Mouse (Mus musculus) forebrain, postnatal 0 days (tissue): ENCODE measurements around the gene H2al1a. TPM values are rescaled to one million over a fixed set of nuclear protein-coding genes. Genes with fewer than 3 reads are reported as not detected.
"Not testable (repeated sequence)": the region's sequence is repeated elsewhere in the genome, so short reads cannot be mapped to it uniquely, and the experiment has no call there.

Experiments used
- ATAC-seq: fragments of 200-750 bp; cut with Nextera tagmentation; 2 replicates; pipeline ENCODE4 v1.8.0; 2017; ENCODE audit warnings: mild to moderate bottlenecking, moderate library complexity
- DNase-seq: peaks from one replicate; pipeline ENCODE4 v3.0.0-alpha.2; 2015
- H3K27ac ChIP-seq: fragments of 300-500 bp; sonication (generic); 2 replicates; pipeline ENCODE4 v1.5.1; 2014; ENCODE audit warnings: low read depth, mild to moderate bottlenecking, antibody characterized with exemption, low read length, moderate library complexity, mixed read lengths
- H3K27me3 ChIP-seq: fragments of 300-500 bp; sonication (generic); 2 replicates; pipeline ENCODE4 v1.6.1; 2014; ENCODE audit warnings: mild to moderate bottlenecking, low read length, mixed read lengths; ENCODE audit not compliant: insufficient read depth
- H3K36me3 ChIP-seq: fragments of 300-500 bp; sonication (generic); 2 replicates; pipeline ENCODE4 v1.6.1; 2014; ENCODE audit warnings: mild to moderate bottlenecking, moderate library complexity; ENCODE audit not compliant: insufficient read depth
- H3K4me1 ChIP-seq: fragments of 300-500 bp; sonication (generic); 2 replicates; pipeline ENCODE4 v1.6.1; 2014; ENCODE audit warnings: antibody characterized with exemption; ENCODE audit not compliant: insufficient read depth
- H3K4me2 ChIP-seq: fragments of 300-500 bp; sonication (generic); 2 replicates; pipeline ENCODE4 v1.6.1; 2014; ENCODE audit warnings: low read depth, mild to moderate bottlenecking, moderate library complexity
- H3K4me3 ChIP-seq: fragments of 300-500 bp; sonication (generic); 2 replicates; pipeline ENCODE4 v1.5.1; 2014; ENCODE audit warnings: low read depth, low read length, mixed read lengths
- H3K9ac ChIP-seq: fragments of 300-500 bp; sonication (generic); 2 replicates; pipeline ENCODE4 v1.6.1; 2014; ENCODE audit warnings: mild to moderate bottlenecking
- H3K9me3 ChIP-seq: fragments of 300-500 bp; sonication (generic); 2 replicates; pipeline ENCODE4 v1.6.1; 2016; ENCODE audit warnings: low read length
- CTCF ChIP-seq: sonication (generic); IDR thresholded peaks from 2 replicates; pipeline ENCODE4 v1.5.1; 2016; ENCODE audit warnings: antibody characterized with exemption, control low read depth, low read depth
- WGBS: fragments of 180-500 bp; shearing (Covaris S2); extraction: QIAGEN DNeasy Blood & Tissue Kit; methylation state at CpG from one replicate; pipeline ENCODE4 v1.1.7; 2014; 5-methylcytosine and 5-hydroxymethylcytosine counted together
- polyA plus RNA-seq: library from polyadenylated mRNA; unstranded; fragments of >200 nt; fragmentation: Nextera tagmentation; extraction: Ambion mirVana; gene quantifications from 2 replicates; pipeline ENCODE4 v1.2.1, GENCODE M21; 2015
- total RNA-seq: library from RNA; depleted of rRNA; stranded (reverse); fragments of >200 nt; gene quantifications from 2 replicates; pipeline ENCODE4 v1.2.3, GENCODE M21; 2014; rRNA removed

Gene H2al1a
- total and polyA plus RNA-seq, 2 experiments from 2014 or later, result not detected

DNA sequence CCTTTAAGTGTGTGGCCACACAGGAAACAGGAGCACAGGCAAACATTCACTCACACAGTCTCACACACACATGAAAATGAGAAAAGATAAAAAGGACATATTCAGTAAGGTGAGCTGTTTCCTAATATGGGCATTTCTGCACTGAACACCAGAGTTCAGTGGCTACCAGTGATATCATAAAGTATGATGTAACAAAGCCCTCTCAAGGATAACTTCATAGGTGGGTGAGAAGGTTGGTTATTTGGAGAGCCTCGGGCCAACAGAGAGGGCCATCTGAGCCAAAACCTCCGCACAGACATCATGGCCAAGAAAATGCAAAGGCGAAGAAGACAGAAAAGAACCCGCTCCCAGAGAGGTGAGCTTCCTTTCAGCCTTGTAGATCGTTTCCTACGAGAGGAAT lies 15.8 kb downstream of the H2al1a start, which contains the start of gene H2al1f:
TSS of gene H2al1f (plus strand) at position 301 of the 400 bp plus-strand sequence.
- H3K36me3 ChIP-seq, H3K4me3 ChIP-seq, H3K9me3 ChIP-seq, DNase-seq, H3K4me2 ChIP-seq, H3K9ac ChIP-seq, ATAC-seq, H3K27me3 ChIP-seq, H3K4me1 ChIP-seq, H3K27ac ChIP-seq: not testable (repeated sequence)
- WGBS, result no CpG with 5 or more reads among the region's 6 CpGs

DNA sequence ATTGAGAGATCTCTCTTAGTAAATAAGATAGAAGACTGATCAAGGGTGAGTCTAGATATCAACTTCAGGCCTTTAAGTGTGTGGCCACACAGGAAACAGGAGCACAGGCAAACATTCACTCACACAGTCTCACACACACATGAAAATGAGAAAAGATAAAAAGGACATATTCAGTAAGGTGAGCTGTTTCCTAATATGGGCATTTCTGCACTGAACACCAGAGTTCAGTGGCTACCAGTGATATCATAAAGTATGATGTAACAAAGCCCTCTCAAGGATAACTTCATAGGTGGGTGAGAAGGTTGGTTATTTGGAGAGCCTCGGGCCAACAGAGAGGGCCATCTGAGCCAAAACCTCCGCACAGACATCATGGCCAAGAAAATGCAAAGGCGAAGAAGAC lies 18.9 kb downstream of the H2al1a start, which contains the start of gene H2al1g:
TSS of gene H2al1g (plus strand) at position 301 of the 400 bp plus-strand sequence.
- H3K4me3 ChIP-seq, H3K27ac ChIP-seq, H3K27me3 ChIP-seq, H3K4me2 ChIP-seq, H3K9me3 ChIP-seq, H3K36me3 ChIP-seq, DNase-seq, ATAC-seq, H3K4me1 ChIP-seq, H3K9ac ChIP-seq: not testable (repeated sequence)
- no CpG with 5 or more reads among the region's 3 CpGs for WGBS

DNA sequence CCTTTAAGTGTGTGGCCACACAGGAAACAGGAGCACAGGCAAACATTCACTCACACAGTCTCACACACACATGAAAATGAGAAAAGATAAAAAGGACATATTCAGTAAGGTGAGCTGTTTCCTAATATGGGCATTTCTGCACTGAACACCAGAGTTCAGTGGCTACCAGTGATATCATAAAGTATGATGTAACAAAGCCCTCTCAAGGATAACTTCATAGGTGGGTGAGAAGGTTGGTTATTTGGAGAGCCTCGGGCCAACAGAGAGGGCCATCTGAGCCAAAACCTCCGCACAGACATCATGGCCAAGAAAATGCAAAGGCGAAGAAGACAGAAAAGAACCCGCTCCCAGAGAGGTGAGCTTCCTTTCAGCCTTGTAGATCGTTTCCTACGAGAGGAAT lies 22.1 kb downstream of the H2al1a start, which contains the start of gene H2al1h:
TSS of gene H2al1h (plus strand) at position 301 of the 400 bp plus-strand sequence.
- H3K27ac ChIP-seq, DNase-seq, H3K9ac ChIP-seq, H3K4me1 ChIP-seq, H3K36me3 ChIP-seq, H3K4me2 ChIP-seq, H3K4me3 ChIP-seq, ATAC-seq, H3K9me3 ChIP-seq, H3K27me3 ChIP-seq: not testable (repeated sequence)
- no CpG with 5 or more reads among the region's 6 CpGs for WGBS

- not testable (repeated sequence) for H3K9me3 ChIP-seq, H3K27ac ChIP-seq, H3K27me3 ChIP-seq, H3K9ac ChIP-seq, ATAC-seq, DNase-seq, H3K4me2 ChIP-seq, H3K4me1 ChIP-seq, H3K4me3 ChIP-seq, H3K36me3 ChIP-seq
- WGBS, result 93% methylated on average over 3 of the region's 5 CpGs
Observed at GRCm38 (mm10) chrX:11324359-11324758, 25.3 kb downstream of the H2al1a start, which contains the start of gene H2al1i. Gene H2al1i, plus strand, starts transcription at chrX:11324659.

DNA sequence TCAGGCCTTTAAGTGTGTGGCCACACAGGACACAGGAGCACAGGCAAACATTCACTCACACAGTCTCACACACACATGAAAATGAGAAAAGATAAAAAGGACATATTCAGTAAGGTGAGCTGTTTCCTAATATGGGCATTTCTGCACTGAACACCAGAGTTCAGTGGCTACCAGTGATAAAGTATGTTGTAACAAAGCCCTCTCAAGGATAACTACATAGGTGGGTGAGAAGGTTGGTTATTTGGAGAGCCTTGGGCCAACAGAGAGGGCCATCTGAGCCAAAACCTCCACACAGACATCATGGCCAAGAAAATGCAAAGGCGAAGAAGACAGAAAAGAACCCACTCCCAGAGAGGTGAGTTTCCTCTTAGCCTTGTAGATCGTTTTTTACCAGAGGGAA lies 28.5 kb downstream of the H2al1a start, which contains the start of gene H2al1j:
TSS of gene H2al1j (plus strand) at position 301 of the 400 bp plus-strand sequence.
- ATAC-seq, H3K27ac ChIP-seq, DNase-seq, H3K9me3 ChIP-seq, H3K36me3 ChIP-seq, H3K4me1 ChIP-seq, H3K4me3 ChIP-seq, H3K9ac ChIP-seq, H3K4me2 ChIP-seq, H3K27me3 ChIP-seq: not testable (repeated sequence)
- 90% methylated on average over 2 of the region's 2 CpGs for WGBS

- ATAC-seq, result no peak
- WGBS, result 42% methylated on average over 9 of the region's 9 CpGs
- no peak for DNase-seq
- H3K27me3 ChIP-seq, result no peaks in the 10 kb centered on the region
- no peaks in the 10 kb centered on the region for H3K4me1 ChIP-seq
- no peak overlapping the region for H3K9ac ChIP-seq
- H3K27ac ChIP-seq, result no peak overlapping the region
- no peaks in the 10 kb centered on the region for H3K36me3 ChIP-seq
- H3K4me2 ChIP-seq, result no peak overlapping the region
- H3K4me3 ChIP-seq, result no peak overlapping the region
- H3K9me3 ChIP-seq, result no peaks in the 10 kb centered on the region
- no peak for TF ChIP-seq CTCF
Observed at GRCm38 (mm10) chrX:11345762-11346161, 46.7 kb downstream of the H2al1a start.

- H3K27me3 ChIP-seq, result no peaks in the 10 kb centered on the region
- 77% methylated on average over 3 of the region's 3 CpGs for WGBS
- ATAC-seq, result no peak
Observed at GRCm38 (mm10) chrX:11346756-11347155, 47.7 kb downstream of the H2al1a start.

More at GRCm38 (mm10) chrX:11346756-11347155, 47.7 kb downstream of the H2al1a start:
- Histone ChIP-seq H3K4me3 (no peak overlapping the region), H3K9ac (no peak overlapping the region), H3K4me1 (no peaks in the 10 kb centered on the region), H3K9me3 (no peaks in the 10 kb centered on the region), H3K36me3 (no peaks in the 10 kb centered on the region), H3K27ac (no peak overlapping the region), H3K4me2 (no peak overlapping the region)
- no peak for TF ChIP-seq CTCF
- DNase-seq, result no peak

Other genes with a start within 250 kb of the H2al1a start
- not detected in 2 replicates for gene H2al1b, start 3.2 kb downstream of the H2al1a start, total RNA-seq
- gene H2al1b, start 3.2 kb downstream of the H2al1a start, polyA plus RNA-seq, result not detected in 2 replicates
- gene H2al1c, start 6.4 kb downstream of the H2al1a start, total RNA-seq, result not detected in 2 replicates
- gene H2al1c, start 6.4 kb downstream of the H2al1a start, polyA plus RNA-seq, result not detected in 2 replicates
- gene H2al1d, start 9.6 kb downstream of the H2al1a start, total RNA-seq, result not detected in 2 replicates
- gene H2al1d, start 9.6 kb downstream of the H2al1a start, polyA plus RNA-seq, result not detected in 2 replicates
- not detected in 2 replicates for gene H2al1e, start 12.7 kb downstream of the H2al1a start, total RNA-seq
- not detected in 2 replicates for gene H2al1e, start 12.7 kb downstream of the H2al1a start, polyA plus RNA-seq
- not detected in 2 replicates for gene H2al1f, start 15.9 kb downstream of the H2al1a start, total RNA-seq
- not detected in 2 replicates for gene H2al1f, start 15.9 kb downstream of the H2al1a start, polyA plus RNA-seq
- gene H2al1g, start 19.0 kb downstream of the H2al1a start, total RNA-seq, result not detected in 2 replicates
- not detected in 2 replicates for gene H2al1g, start 19.0 kb downstream of the H2al1a start, polyA plus RNA-seq
- not detected in 2 replicates for gene H2al1h, start 22.2 kb downstream of the H2al1a start, total RNA-seq
- not detected in 2 replicates for gene H2al1h, start 22.2 kb downstream of the H2al1a start, polyA plus RNA-seq
- not detected in 2 replicates for gene H2al1i, start 25.4 kb downstream of the H2al1a start, total RNA-seq
- gene H2al1i, start 25.4 kb downstream of the H2al1a start, polyA plus RNA-seq, result not detected in 2 replicates
- not detected in 2 replicates for gene H2al1j, start 28.6 kb downstream of the H2al1a start, total RNA-seq
- not detected in 2 replicates for gene H2al1j, start 28.6 kb downstream of the H2al1a start, polyA plus RNA-seq